Mouse (Mus musculus) kidney, postnatal 0 days (tissue): ENCODE measurements around the gene BC055324. TPM values are rescaled to one million over a fixed set of nuclear protein-coding genes. Genes with fewer than 3 reads are reported as not detected.
"Not testable (repeated sequence)": the region's sequence is repeated elsewhere in the genome, so short reads cannot be mapped to it uniquely, and the experiment has no call there.

Experiments
- ATAC-seq: fragments of 200-750 bp; cut with Nextera tagmentation; replicated peaks from 2 replicates; pipeline ENCODE4 v1.8.0; 2017; ENCODE audit warnings: low read depth, moderate number of reproducible peaks, moderate TSS enrichment, moderate library complexity; ENCODE audit not compliant: low FRiP score
- DNase-seq: peaks from one replicate; pipeline ENCODE4 v3.0.0-alpha.2; 2016; ENCODE audit warnings: low spot score
- H3K27ac ChIP-seq: fragments of 300-500 bp; sonication (generic); 2 replicates; pipeline ENCODE4 v1.5.1; 2014; ENCODE audit warnings: mild to moderate bottlenecking
- H3K27me3 ChIP-seq: fragments of 300-500 bp; sonication (generic); 2 replicates; pipeline ENCODE4 v1.6.1; 2014; ENCODE audit warnings: low read length, mixed read lengths; ENCODE audit not compliant: insufficient read depth
- H3K36me3 ChIP-seq: fragments of 300-500 bp; sonication (generic); 2 replicates; pipeline ENCODE4 v1.6.1; 2014; ENCODE audit warnings: low read length, mixed read lengths; ENCODE audit not compliant: insufficient read depth
- H3K4me1 ChIP-seq: fragments of 300-500 bp; sonication (generic); replicated peaks from 2 replicates; pipeline ENCODE4 v1.6.1; 2014; ENCODE audit warnings: antibody characterized with exemption, low read length, mixed read lengths; ENCODE audit not compliant: insufficient read depth
- H3K4me2 ChIP-seq: fragments of 300-500 bp; sonication (generic); 2 replicates; pipeline ENCODE4 v1.6.1; 2014; ENCODE audit warnings: mild to moderate bottlenecking, low read length, moderate library complexity, mixed read lengths
- H3K4me3 ChIP-seq: fragments of 300-500 bp; sonication (generic); replicated peaks from 2 replicates; pipeline ENCODE4 v1.5.1; 2014; ENCODE audit warnings: low read depth, low read length
- H3K9ac ChIP-seq: fragments of 300-500 bp; sonication (generic); 2 replicates; pipeline ENCODE4 v1.6.1; 2014; ENCODE audit warnings: low read depth, low read length
- H3K9me3 ChIP-seq: fragments of 300-500 bp; sonication (generic); replicated peaks from 2 replicates; pipeline ENCODE4 v1.6.1; 2016; ENCODE audit warnings: low read length, inconsistent platforms, mixed read lengths
- CTCF ChIP-seq: IDR thresholded peaks from 2 replicates; pipeline ENCODE4 v1.5.1; 2016; ENCODE audit warnings: antibody characterized with exemption, low read depth, mild to moderate bottlenecking, moderate library complexity
- WGBS: fragments of 180-500 bp; shearing (Covaris S2); extraction: QIAGEN DNeasy Blood & Tissue Kit; methylation state at CpG from one replicate; pipeline ENCODE4 v1.1.7; 2014; 5-methylcytosine and 5-hydroxymethylcytosine counted together
- polyA plus RNA-seq: library from polyadenylated mRNA; unstranded; fragments of >200 nt; fragmentation: Nextera tagmentation; extraction: Ambion mirVana; gene quantifications from 2 replicates; pipeline ENCODE4 v1.2.1, GENCODE M21; 2015

Gene BC055324
- 10.3 and 14.0 TPM in 2 replicates for polyA plus RNA-seq

DNA sequence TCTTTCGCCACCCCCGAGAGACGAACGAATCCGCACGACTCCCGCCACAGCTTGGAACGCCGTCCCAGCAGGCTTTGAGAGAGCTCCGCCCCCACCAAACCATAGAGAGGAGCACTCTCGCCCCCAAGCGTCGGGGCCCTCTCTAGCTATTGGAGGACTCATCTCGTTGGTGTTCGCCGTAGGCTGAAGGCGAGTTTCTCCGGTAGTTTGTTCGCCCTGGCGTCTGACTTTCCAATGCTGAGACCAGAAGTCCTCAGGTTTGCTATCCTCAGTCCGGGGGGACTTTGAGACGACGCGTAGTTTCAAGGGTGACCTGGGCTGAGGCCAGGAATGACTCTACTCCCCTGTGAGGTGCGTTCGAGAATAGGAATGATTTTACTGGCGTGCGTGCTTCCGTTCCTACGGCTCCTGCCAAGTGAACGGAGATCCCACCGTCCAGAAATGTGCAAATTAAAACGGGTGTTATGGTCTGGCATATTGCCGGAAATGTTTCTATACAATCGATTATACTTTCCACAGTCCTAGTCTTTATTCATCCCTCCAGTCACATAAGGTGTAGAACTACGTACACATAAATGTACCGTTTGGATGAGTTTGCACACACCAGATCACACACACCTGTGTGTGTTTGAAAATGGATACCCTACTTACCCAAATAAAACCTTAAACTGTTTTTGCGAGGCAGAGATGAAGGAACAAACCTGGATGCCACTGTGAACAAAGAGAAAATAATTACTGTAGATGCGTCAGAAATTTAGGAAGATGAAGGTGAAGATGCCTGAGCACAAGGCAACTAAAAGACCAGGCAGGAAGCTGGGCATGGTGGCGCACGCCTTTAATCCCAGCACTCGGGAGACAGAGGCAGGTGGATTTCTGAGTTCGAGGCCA lies at the start of gene BC055324, which contains the start of gene Mettl18:
TSS of gene BC055324 (minus strand) at position 76 of the 888 bp plus-strand sequence.
TSS of gene Mettl18 (plus strand) at position 169 of the 888 bp plus-strand sequence.
- Histone ChIP-seq H3K27me3 (no peaks in the 10 kb centered on the region), H3K9me3 (no peaks in the 10 kb centered on the region), H3K36me3 (no peaks in the 10 kb centered on the region), H3K9ac (peak within 1 kb of the TSS; percentile 68), H3K4me3 (peak within 1 kb of the TSS; percentile 70), H3K27ac (peak within 1 kb of the TSS; percentile 78; the same call in 1 of the 2 replicates), H3K4me2 (peak within 1 kb of the TSS; percentile 78), H3K4me1 (no peaks in the 10 kb centered on the region; the same call in 1 of the 2 replicates)
- 3% methylated on average over 43 of the region's 43 CpGs for WGBS
- peak; percentile 95 for DNase-seq
- peak; percentile 95 for ATAC-seq
- TF ChIP-seq CTCF = peak; percentile 61

DNA sequence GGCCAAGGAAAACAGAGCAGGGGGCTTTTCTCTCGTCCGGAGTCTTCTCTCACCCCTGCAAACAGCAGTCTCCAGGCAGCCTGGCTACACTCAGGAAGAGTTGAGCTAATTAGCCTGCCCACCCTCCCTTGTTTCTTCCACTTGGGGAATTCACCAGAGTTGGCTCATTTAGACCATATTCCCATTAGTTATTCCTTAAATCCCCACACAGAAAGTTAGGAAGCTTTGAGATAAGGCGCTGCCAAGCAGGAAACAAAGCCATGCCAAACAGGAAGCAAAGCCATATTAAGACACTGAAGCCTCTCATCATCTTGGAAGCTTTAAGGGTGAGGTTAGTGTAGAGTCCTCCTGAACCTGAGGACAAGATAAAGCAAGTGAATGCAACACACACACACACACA lies 49.0 kb upstream of the BC055324 start:
- Histone ChIP-seq H3K4me1 (no peaks in the 10 kb centered on the region), H3K27me3 (no peaks in the 10 kb centered on the region), H3K27ac (no peak overlapping the region), H3K9ac (no peak overlapping the region), H3K36me3 (no peaks in the 10 kb centered on the region), H3K4me2 (no peak overlapping the region), H3K4me3 (no peak overlapping the region), H3K9me3 (no peaks in the 10 kb centered on the region)
- DNase-seq (peak; percentile 58), ATAC-seq (no peak)
- 40% methylated on average over 3 of the region's 3 CpGs for WGBS
- TF ChIP-seq CTCF = no peak

DNA sequence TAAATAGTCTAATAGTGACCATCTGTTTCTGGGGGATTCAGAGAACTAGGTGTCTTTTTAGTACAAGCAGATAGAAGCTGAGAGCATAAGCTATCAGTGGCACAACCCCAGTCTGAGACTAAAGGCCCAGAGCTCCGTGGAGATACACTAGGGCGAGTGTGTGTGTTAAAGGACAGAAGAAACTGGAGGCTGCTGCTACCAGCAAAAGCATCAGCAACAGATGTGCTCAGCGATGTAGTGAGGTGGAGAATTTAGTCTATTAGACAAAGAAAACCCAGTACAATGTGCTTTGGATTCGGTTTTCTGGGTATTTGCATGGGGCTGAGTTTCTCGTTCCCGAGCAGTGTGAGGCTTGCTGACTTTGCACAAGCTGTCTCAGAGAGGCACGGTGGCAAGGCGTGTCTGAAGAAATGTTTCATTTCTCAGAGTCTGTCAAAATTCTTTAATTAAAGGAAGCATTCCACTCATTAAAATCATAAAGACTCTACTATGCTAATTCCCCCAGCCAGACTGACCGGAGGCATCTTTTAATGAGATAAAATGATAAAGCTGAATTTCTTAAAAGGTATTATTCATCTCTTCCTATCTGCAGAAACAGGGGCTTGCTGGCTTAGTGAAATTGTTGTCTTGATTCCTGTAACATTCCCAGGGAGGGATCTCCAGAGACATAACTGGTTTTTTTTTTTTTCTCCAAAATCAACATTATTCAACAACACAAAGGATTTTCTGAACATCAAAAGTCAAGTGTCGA lies 46.0 kb upstream of the BC055324 start:
- H3K4me1 ChIP-seq = no peaks in the 10 kb centered on the region
- 79% methylated on average over 10 of the region's 10 CpGs for WGBS
- H3K4me2 ChIP-seq = no peak overlapping the region

DNA sequence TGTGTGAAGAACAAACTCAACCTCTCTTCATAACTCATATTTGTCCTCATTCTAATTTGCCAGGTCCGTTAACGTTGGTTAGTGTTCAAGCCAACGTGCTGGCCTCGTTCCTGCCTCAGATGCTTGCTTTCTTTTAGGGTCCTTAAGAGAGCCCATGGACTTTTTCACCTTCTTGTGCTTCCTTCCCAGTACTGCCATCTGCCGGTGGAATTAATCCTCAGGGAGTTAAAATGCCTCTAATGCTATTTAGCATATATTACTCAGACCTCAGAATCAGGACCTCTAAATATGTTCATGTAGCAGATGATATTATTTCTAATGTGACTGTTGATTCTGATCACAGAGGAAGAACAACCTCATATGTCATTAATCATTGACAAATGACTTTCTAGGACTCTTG lies 32.8 kb upstream of the BC055324 start:
- no peaks in the 10 kb centered on the region for H3K27me3 ChIP-seq
- H3K9ac ChIP-seq = no peak overlapping the region
- no peaks in the 10 kb centered on the region for H3K4me1 ChIP-seq
- TF ChIP-seq CTCF = peak; percentile 53; the same call in 1 of the 2 replicates
- 66% methylated on average over 5 of the region's 5 CpGs for WGBS
- no peaks in the 10 kb centered on the region for H3K9me3 ChIP-seq
- DNase-seq (no peak), ATAC-seq (no peak)
- H3K36me3 ChIP-seq = no peaks in the 10 kb centered on the region
- H3K4me3 ChIP-seq = no peak overlapping the region
- no peak overlapping the region for H3K4me2 ChIP-seq
- no peak overlapping the region for H3K27ac ChIP-seq

More for the DNA sequence above, 46.0 kb upstream of the BC055324 start:
- ATAC-seq (no peak), DNase-seq (no peak)
- Histone ChIP-seq H3K9ac (no peak overlapping the region), H3K27me3 (no peaks in the 10 kb centered on the region), H3K27ac (no peak overlapping the region), H3K4me3 (no peak overlapping the region), H3K36me3 (no peaks in the 10 kb centered on the region), H3K9me3 (no peaks in the 10 kb centered on the region)
- TF ChIP-seq CTCF = no peak

- Histone ChIP-seq H3K9ac (no peak overlapping the region), H3K27ac (no peak overlapping the region), H3K4me2 (no peak overlapping the region), H3K9me3 (no peaks in the 10 kb centered on the region), H3K4me1 (no peaks in the 10 kb centered on the region), H3K36me3 (no peaks in the 10 kb centered on the region), H3K4me3 (no peak overlapping the region), H3K27me3 (no peaks in the 10 kb centered on the region)
- DNase-seq (no peak), ATAC-seq (no peak)
- no peak for TF ChIP-seq CTCF
- 87% methylated on average over 4 of the region's 4 CpGs for WGBS
These were observed 31.1 kb upstream of the BC055324 start for GRCm38 (mm10) chr1:164025685-164026084.

- not testable (repeated sequence) for H3K4me1 ChIP-seq, H3K4me3 ChIP-seq, DNase-seq, H3K27me3 ChIP-seq, H3K9me3 ChIP-seq, H3K4me2 ChIP-seq, H3K27ac ChIP-seq, H3K36me3 ChIP-seq, H3K9ac ChIP-seq, ATAC-seq
- 75% methylated on average over 5 of the region's 5 CpGs for WGBS
These were observed 27.5 kb upstream of the BC055324 start for GRCm38 (mm10) chr1:164022106-164022505.

DNA sequence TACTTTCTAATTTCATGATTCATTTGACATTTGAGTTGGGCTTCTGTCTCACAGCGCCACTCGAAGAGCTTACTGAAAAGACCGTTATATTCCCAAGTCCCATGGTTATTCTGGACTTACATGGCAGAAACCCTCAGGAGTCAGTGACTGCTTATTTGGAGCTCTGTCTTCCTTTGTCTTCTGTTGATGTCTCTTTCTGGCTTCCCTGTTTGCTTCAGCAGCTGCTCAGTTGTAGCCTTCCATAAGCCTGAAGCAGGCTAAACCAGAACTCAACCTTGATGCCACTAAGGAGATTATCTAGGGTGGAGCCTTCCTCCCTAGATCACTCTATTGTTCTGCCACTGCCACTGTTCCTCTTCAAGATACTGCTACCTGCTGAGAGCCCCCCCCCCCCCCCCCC lies 26.1 kb upstream of the BC055324 start:
- not testable (repeated sequence) for ATAC-seq, H3K4me1 ChIP-seq, DNase-seq, H3K9ac ChIP-seq, H3K36me3 ChIP-seq, H3K27me3 ChIP-seq, H3K4me2 ChIP-seq, H3K27ac ChIP-seq, H3K9me3 ChIP-seq, H3K4me3 ChIP-seq
- 97% methylated on average over 3 of the region's 3 CpGs for WGBS
